Mouse (Mus musculus) brain, embryonic 18.5 days (tissue): ENCODE results near the gene Cdca5.

Source experiments
- DNase-seq: peaks from one replicate; pipeline ENCODE4 v3.0.0-alpha.2; 2012; ENCODE audit warnings: low read depth, low spot score

The Cdca5 gene

DNA sequence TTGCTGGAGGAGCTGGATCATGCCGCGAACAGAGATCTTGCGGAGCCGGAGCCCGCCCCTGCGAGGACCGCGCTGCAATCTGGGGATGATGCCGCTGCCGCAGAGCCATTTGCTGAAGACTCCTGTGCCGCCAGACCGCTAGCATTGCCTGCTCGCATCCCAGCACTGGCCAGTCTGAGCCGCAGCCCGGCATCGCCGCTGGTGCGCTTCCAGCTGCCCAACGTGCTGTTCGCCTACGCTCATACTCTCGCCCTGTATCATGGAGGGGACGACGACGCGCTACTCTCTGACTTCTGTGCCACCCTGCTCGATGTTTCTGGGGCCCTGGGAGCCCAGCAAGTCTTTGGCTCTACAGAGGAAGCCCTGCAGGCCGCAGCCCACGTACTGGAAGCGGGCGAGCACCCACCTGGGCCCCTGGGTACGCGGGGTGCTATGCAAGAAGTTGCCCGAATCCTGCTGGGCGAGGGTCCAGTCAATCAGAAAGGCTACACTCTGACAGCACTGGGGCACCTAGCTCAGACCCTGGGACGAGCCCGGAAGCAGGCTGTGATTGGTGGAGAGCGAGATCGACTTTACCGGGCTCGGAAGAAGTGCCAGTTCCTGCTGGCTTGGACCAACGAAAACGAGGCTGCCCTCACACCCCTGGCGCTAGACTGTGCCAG is 23.0 kb upstream of the Cdca5 start:
- DNase-seq, result no peak

DNA sequence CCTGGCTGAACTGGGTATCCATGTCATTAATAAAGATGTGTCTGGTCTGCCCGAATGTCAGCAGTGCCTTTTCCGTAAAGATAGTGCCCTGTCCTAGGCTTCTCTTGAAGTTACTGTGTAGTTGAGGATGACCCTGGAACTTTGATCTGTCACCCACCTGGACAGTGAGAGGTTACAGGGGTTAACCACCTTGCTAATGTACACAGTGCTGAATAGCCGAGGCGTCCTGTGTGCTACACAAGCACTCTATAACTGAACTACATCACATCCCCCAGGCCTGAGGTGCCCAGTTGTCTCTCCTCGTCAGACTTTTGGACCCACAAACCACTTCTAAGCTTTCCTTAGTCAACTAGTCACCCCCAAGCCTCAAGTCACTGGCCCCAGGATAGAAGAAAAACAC is 22.4 kb upstream of the Cdca5 start:
- DNase-seq, result no peak

DNA sequence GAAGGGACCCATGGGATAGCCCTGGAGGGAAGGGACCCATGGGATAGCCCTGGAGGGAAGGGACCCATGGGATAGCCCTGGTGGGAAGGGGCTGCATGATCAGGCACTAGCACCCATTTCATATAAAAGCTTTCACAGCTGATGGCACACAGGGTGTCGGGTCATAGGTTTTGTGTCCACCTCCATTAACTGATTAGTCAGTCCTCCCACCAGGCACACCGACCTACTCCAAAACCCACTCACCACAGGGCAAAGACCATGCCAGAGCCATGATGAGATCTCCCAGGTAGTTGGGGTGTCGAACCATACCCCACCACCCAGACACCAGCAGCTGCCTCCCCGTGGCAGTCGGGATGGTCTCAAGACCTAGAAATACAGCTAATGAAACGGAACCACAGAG is 21.7 kb upstream of the Cdca5 start:
- DNase-seq, result no peak

DNA sequence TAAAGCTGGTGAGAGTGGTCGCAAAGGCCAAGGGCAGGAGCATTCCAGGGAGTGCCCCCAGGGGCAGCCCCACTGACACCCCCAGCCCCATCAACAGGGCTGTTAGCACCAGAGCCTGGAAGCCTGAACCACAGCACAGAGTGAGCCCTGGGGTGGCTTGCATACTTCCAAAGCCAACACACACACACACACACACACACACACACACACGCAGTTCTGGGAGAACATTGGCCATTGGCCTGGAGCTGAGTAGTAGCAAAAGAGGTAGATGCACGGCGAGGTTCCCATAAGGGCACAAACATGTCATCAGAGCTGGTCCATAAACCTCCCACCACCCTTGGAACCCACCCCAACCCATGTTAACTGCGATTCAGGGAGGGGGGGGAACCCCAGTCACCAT is 18.2 kb upstream of the Cdca5 start:
- DNase-seq, result no peak

DNA sequence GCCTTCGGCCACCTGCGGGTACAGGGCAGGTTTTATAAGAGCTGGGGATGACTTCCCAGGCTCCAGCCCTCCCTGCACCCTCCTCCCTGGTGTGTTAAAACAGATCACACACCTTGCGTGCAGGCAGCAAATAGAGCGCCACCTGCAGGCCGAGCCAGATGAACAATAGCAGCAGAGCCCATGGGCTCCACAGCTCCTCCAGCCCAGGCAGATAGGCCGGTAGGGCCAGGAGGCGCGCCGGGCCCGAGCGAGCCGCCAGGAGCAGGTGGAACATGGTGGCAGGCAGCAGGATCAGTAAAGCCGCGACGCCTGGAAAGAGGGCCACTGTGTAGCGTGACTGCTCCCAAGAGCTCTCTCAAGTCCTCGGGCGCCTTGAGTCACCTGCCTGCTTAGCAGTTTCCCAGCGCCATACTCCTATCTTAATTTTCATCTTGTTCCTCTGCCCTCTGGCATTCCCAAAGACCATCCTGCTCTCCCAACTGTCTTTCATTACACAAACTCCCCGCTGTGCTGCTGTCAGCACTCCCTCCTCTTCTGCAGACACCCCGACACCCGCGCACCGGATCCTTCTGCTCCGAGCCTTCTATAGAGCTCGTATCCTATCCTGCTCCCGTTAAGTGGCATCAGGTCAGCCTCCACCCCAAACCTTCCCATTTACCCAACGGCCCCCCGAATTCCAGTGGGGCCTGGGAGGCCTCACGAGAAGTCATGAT is 17.6 kb upstream of the Cdca5 start:
- DNase-seq, result no peak

DNA sequence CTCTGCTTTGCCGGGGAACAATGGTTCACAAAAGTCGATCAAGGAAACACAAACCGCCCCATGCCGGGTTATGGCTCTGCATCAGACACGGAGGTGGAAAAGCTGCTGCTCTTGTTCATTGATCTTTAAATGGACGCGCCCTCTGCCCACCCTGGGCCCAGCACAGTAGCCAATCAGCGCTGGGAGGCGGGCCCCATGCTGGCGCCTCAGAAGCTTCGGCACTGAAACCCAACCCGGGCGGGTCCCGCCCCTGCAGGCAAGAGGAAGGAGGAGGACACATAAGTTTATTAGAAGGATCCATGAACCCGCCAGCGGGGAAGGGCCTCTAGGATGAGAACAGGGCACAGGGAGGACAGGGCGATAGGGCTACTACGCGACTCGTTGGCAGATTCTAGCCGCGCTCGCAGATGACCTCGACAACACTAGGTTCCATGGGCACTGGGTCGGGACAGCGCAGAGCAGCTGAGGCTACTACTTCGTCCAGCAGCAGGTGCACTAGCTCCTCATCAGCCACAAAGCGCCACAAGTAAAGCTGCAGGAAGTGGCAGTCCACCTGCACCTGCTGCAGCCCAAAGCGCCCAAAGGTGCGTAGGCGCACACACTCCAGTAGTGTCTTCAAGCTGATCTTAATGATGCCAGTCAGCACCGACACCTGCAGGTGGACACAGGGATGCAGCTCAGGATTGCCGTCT is 16.9 kb upstream of the Cdca5 start, which contains the start of gene Tm7sf2:
Gene Tm7sf2, minus strand, starts transcription at position 650 of the 692 bp plus-strand sequence.
- peak; percentile 79 for DNase-seq

DNA sequence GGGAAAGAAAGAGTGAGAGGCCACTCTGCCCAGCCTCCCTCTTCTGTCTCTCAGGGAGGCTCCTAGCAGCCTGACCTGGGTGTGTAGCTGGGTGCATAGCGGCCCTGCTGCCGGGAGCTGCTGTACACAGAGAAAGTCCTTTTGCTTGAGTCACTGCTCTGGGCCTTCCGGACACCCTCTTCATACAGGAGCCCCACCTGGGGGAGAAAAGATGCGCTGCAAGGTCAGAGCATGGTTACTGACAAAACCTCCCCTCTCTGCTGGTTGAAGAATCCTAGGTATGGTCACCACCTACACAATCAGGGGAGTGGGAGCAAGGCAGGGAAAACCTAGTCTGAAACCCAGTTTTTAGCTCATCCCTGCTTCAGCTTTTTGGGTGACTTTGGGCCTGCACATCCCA is 15.8 kb upstream of the Cdca5 start:
- no peak for DNase-seq

DNA sequence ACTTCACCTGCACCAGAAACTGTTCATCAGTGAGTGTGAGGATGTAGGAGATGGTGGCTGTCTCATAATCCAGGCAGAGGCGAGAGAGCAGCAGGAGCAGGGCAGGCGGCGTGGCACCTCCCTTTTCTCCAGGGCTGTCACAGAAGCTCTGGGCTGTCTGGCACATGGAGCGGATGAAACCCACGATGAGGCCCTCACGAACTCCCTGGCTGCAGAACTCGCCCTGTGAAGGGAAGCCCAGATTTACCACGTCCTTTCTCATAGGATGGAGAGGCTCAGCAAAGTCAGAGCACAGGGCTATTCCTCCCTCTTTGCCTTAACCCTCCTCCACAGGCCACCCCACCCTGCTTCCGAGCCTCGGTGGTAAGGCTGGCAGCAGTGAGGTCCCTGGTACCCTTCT is 14.9 kb upstream of the Cdca5 start:
- no peak for DNase-seq

DNA sequence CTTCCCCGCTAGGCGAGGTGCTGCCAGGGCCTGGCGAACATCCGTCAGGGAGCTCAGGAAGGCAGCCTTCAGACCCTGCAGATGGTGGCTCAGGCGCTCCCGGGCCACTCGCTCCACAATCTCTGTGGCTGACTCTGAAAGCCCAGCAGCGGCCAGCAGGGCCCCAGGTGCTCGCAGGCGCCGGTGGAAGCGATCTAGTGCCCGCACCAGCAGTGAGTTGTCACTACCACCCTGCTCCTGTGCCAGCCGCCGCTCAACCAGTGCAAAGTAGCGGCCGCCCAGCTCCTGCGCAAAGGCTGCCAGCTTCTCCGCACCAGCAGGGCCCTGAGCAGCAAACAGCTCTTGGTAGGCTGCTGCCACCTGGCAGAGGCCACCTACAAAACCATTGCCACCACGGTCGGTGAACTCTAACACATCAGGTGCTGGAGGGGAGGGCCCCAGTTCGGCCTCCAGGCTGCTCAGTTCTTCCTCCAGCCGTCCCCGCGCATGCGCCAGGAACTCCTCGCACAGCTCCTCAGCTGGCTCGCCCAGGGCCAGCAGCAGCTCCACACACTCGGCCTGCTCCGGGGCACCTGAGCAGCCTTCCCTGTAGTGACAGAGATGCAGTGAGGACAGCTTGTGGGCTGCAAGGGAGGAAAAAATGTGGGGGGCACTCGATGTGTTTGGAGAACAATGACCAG is 14.1 kb upstream of the Cdca5 start:
- no peak for DNase-seq

DNA sequence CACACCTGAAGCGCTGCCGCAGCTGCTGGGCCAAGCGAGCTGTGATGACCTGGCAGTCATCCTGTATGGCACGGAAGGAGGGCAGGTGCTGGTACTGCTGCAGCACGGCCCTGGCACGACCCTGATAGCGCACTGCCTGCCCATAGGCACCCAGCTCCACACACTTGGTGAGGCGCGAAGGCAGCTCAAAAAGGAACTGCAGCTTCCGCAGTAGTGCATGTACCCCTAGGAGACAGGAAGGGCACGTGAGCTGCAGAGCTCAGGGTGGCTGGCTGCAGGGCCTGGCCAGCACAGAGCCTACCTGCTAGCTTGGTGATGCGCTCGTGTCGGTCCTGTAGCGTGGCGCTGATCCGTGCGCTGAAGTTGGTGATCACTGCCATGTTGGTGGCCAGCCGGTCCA is 13.5 kb upstream of the Cdca5 start:
- no peak for DNase-seq

DNA sequence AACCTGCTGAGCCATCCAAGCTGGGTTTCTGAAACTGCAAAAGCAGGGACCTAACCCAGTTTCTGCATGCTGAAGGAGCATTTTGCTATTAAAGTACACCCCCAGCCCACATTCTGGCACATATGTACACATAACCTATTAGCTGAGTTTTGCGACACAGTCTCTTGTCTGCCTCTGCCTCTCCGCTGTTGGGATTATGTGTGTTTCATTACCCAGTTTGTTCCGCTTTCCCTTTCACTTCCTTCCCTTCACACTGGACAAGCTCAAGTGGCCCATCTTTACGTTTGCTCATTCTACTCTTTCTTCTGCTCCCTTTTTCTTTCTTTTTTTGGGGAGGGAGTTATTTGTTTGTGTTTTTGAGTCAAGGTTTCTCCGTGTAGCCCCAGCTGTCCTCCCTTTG is 10.9 kb upstream of the Cdca5 start:
- no peak for DNase-seq

DNA sequence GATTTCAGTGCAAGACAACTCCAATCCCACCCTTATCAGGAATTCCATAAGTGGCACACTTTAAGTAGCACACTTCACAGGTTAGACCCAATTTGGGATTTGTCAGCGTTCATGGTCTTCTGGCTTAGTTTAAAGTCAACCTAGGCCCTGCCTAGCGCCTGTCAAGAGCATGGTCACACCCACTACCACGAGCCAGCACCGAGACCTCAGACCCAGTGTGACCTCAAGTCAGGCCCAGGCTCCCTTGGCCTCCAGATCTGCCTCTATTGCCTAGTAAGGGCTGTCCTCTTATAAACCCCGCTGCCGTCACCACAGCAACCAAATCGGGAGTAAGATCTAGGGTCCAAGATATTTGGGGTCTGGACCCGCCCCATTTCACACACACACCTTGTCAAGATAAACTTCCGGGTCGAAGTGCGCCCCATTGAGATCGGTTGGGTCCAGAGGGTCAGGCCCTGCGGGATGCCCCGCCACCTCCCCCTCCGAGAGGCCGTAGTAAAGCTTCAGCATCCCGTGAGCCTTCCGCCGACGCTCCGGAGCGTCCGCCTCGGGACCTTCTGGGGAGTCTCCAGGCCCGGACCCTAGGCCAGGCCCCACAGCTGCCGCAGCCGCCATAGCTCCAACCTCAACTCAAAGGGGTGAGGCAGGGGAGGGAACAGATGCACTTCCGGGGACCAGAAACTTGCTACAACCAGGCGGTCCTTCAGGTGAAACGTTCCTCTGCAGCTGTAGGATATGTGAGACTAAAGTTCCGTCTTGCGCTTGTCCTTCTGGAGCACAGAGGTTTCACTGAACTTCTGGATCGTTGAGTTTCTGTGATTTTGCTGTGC is 8.0 kb upstream of the Cdca5 start, which contains the start of gene Vps51:
Gene Vps51, minus strand, starts transcription at position 668 of the 830 bp plus-strand sequence.
- DNase-seq, result peak; percentile 88

DNA sequence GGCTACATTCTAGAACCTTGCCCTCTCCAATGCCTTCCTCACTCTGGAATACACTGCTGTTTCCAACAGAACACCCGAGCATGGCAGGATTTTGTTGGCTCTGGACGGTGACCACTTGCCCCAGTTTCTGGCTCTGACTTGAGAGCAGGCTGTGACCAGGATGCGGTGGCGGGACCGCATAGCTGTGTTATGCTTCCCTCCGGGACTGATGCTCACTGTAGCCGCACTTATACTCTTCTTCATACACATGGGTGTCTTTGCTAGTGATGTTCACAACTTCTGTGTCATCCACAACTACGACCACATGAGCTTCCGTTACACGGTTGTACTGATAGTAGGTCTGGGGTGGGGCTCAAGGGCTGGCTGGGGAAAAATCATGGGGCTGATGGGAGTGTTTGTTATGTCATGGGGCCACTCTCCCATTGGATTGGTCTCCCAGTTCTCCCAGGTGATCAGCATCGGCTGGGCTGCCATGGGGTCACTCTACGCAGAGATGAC is 4.8 kb upstream of the Cdca5 start, which contains the start of gene Tmem262:
Gene Tmem262, plus strand, starts transcription at position 51 of the 498 bp plus-strand sequence.
- DNase-seq, result no peak

DNA sequence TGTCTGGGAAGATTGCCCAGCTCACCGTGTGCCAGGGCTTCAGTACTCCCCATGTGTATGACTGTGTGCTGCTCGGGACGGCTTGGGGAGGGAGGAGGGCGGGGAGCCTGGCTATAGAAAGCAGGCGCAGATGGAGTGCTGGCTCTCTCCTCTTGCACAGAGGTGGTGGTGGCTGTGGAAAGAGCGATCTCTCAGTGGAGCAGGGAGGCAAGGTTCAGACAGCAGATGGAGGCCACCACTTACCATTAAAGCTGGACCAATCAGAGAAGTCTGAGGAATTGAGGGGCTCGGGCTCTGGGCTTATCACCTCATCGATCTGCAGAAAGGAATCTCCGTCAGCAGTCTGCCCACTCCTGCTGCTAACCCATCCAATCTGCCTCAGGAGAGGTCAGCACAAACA is 2.6 kb upstream of the Cdca5 start, which contains the start of gene Gm28374:
Gene Gm28374, minus strand, starts transcription at position 101 of the 400 bp plus-strand sequence.
- DNase-seq, result no peak

DNA sequence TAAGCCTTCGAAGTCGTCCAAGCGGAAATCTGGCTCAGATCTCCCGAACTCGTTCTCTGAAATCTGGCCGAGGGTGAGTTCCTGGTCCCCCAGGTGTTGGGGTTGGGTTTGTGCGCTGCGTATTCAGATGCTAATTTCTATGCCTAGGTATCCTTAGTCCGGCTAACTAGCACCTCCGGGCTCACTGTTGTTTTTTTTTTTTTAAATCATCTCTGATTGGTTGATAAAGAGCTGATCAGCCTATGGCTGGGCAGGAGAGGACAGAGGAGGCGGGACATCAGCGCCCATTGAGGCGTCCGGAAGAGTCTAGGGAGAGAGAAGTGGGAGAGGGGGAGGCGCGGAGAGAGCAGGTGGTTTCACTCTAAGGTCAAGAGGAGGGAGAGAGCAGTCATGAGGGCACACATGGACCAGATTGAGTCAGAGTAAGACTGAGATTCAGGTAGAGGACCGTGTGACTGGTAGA is 665 bp downstream of the Cdca5 start:
- DNase-seq, result no peak

DNA sequence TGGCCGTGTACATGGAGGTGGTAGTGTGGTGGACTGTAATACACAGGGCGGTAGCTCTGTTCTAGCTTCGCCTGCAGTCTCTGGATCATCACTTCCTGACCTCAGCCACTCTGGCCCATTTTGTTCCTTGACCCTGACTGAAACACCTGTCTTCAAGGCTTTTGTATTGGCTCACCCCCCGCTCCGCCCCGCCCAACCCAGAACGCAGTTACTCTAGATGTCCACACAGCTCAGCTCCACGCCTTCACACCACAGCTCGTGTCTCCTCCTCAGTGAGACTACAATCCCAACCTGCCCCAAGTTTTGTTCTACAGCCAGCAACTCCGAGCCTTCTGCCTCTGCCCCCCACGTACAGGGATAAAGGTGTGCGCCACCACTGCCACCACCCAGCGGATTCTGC is 4.1 kb downstream of the Cdca5 start:
- DNase-seq, result no peak

DNA sequence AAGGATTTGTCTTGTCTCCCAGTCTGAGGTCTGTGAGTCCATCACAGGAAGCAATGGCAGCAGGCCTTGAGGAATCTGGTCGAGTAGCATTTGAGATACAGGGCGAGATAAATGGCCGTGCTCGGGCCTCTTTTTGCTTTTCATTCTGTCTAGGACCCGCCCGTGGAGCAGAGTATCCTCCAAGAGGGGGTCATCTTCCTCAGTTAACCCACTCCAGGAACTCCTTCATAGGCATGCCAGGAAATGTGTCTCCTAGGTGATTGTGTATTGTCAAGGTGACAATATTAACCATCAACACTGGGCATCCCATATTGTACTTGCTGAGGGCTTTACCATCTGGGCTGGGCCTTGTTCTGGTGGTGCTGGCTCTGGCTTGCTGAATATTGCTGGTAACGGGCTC is 9.3 kb downstream of the Cdca5 start, which contains the start of gene AC131692.1:
Gene AC131692.1, plus strand, starts transcription at position 301 of the 400 bp plus-strand sequence.
- DNase-seq, result no peak

DNA sequence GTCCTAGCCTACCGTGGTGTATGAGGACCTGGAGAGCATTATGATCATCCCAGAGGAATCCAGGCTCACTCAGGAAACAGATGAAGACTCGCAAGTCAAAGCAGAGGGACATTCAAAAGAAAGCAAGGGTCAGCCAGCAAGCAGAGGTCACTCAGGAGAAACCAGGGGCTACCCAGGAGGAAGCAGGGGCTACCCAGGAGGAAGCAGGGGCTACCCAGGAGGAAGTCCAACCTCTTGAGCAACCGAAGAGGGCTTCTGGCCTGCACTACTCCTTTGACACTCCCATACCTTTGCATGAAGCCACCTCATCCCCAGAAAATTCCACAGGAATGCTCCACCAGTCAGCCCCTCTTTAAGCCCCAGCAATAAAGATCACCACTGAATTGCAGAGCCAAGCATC is 13.1 kb downstream of the Cdca5 start:
- no peak for DNase-seq

DNA sequence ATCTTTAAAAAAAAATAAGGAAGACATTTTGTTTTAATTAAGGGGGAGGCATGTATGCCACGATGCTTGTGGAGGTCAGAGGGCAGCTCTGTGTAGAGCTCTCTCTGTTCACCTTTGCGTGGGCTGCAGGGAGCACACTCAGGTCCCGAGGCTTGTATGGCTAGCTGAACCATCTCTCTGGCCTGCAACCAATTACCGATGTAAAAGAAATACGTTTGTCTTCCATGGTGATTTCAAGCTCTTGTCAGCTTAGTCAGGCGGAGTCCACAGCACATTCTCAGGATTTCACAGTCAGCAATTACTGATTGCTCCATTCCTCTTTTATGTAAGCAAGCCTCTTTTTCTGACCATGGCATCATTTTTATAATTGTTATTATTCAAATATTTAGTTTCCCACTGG is 16.4 kb downstream of the Cdca5 start:
- DNase-seq, result no peak

DNA sequence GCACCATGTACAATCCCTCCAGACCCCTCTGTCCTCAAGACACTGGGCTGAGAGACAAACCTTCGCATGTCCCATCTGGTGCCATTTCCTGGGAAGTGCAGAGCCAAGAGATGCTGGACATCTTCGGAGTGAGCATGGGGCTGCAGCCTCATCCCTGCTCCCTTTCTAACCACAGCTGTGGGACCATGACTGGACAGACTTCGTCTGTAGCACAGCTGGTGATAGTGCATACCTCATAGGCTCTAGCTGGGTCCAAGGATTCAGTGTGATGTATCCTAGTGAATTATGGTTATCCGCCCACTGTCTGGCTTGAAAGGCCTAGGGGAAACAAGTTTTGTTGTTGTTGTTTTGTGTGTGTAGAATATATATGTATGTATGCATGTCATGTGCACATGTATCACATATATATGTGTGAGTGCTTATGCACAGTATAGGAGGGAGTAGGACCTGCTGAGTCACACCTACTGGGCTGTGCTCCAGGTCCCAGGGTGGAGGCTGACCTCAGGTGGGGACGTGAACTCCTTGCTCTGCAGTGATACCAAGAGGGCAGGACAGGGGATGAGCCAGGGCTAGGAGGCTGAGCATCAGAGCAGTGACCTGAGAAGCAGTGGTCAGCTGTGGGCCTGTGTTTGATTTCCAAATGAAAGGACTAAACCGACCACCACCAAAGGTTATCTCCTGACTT is 17.5 kb downstream of the Cdca5 start:
- DNase-seq, result no peak
